Mouse (Mus musculus) neural tube, embryonic 12.5 days (tissue): Measurements from ENCODE around the gene Phka2. TPM values are rescaled to one million over a fixed set of nuclear protein-coding genes. Genes with fewer than 3 reads are reported as not detected.

Source experiments
- ATAC-seq: fragments of 200-750 bp; cut with Nextera tagmentation; 2 replicates; pipeline ENCODE4 v1.8.0; 2017; ENCODE audit warnings: low read depth, mild to moderate bottlenecking, moderate TSS enrichment, moderate library complexity; ENCODE audit not compliant: low FRiP score
- H3K27ac ChIP-seq: fragments of 300-500 bp; sonication (generic); 2 replicates; pipeline ENCODE4 v1.5.1; 2016
- H3K27me3 ChIP-seq: fragments of 300-500 bp; sonication (generic); replicated peaks from 2 replicates; pipeline ENCODE4 v1.6.1; 2016; ENCODE audit warnings: mild to moderate bottlenecking
- H3K36me3 ChIP-seq: fragments of 300-500 bp; sonication (generic); 2 replicates; pipeline ENCODE4 v1.6.1; 2016; ENCODE audit warnings: mild to moderate bottlenecking
- H3K4me1 ChIP-seq: fragments of 300-500 bp; sonication (generic); 2 replicates; pipeline ENCODE4 v1.6.1; 2016
- H3K4me2 ChIP-seq: fragments of 300-500 bp; sonication (generic); replicated peaks from 2 replicates; pipeline ENCODE4 v1.6.1; 2016; ENCODE audit warnings: mild to moderate bottlenecking
- H3K4me3 ChIP-seq: fragments of 300-500 bp; sonication (generic); 2 replicates; pipeline ENCODE4 v1.5.1; 2016
- H3K9ac ChIP-seq: fragments of 300-500 bp; sonication (generic); 2 replicates; pipeline ENCODE4 v1.6.1; 2016; ENCODE audit warnings: mild to moderate bottlenecking
- H3K9me3 ChIP-seq: fragments of 300-500 bp; sonication (generic); 2 replicates; pipeline ENCODE4 v1.6.1; 2016; ENCODE audit warnings: mild to moderate bottlenecking
- WGBS: fragments of 180-500 bp; shearing (Covaris S2); methylation state at CpG from one replicate; pipeline ENCODE4 v1.1.7; 2016; 5-methylcytosine and 5-hydroxymethylcytosine counted together
- polyA plus RNA-seq: library from polyadenylated mRNA; unstranded; fragments of >200 nt; fragmentation: Nextera tagmentation; extraction: Ambion mirVana; gene quantifications from 2 replicates; pipeline ENCODE4 v1.2.1, GENCODE M21; 2016

Phka2 gene
- polyA plus RNA-seq, 1 experiment from 2014 or later, result 17.9 TPM

- Histone ChIP-seq H3K27me3 (no peaks in the 10 kb centered on the region), H3K4me1 (no peaks in the 10 kb centered on the region), H3K9ac (no peak overlapping the region), H3K36me3 (no peaks in the 10 kb centered on the region), H3K4me3 (no peak overlapping the region), H3K4me2 (no peak overlapping the region), H3K27ac (no peak overlapping the region), H3K9me3 (no peaks in the 10 kb centered on the region)
- ATAC-seq, result no peak
- 77% methylated on average over 2 of the region's 2 CpGs for WGBS
Observed at GRCm38 (mm10) chrX:160542772-160543171, 40.8 kb downstream of the Phka2 start.

- Histone ChIP-seq H3K4me1 (no peaks in the 10 kb centered on the region), H3K4me3 (no peak overlapping the region), H3K36me3 (no peaks in the 10 kb centered on the region), H3K9me3 (no peaks in the 10 kb centered on the region), H3K9ac (no peak overlapping the region), H3K27ac (no peak overlapping the region), H3K27me3 (no peaks in the 10 kb centered on the region), H3K4me2 (no peak overlapping the region)
- WGBS, result 82% methylated on average over 1 of the region's 1 CpGs
- ATAC-seq, result no peak
Observed at GRCm38 (mm10) chrX:160548875-160549274, 46.9 kb downstream of the Phka2 start.

- no peak overlapping the region for H3K9ac ChIP-seq
- no peaks in the 10 kb centered on the region for H3K9me3 ChIP-seq
- H3K27me3 ChIP-seq, result no peaks in the 10 kb centered on the region
- H3K27ac ChIP-seq, result no peak overlapping the region
- no peak overlapping the region for H3K4me3 ChIP-seq
- no peak overlapping the region for H3K4me2 ChIP-seq
- no peaks in the 10 kb centered on the region for H3K4me1 ChIP-seq
- WGBS, result 55% methylated on average over 4 of the region's 4 CpGs
- ATAC-seq, result no peak
- H3K36me3 ChIP-seq, result no peaks in the 10 kb centered on the region
Observed at GRCm38 (mm10) chrX:160552066-160552465, 50.1 kb downstream of the Phka2 start.

- H3K9me3 ChIP-seq, result no peaks in the 10 kb centered on the region
- ATAC-seq, result peak; percentile 50; the same call in 1 of the 2 replicates
- H3K27ac ChIP-seq, result no peak overlapping the region
- no peaks in the 10 kb centered on the region for H3K27me3 ChIP-seq
- no peak overlapping the region for H3K4me2 ChIP-seq
- H3K4me1 ChIP-seq, result no peaks in the 10 kb centered on the region
- WGBS, result 73% methylated on average over 5 of the region's 5 CpGs
- H3K4me3 ChIP-seq, result no peak overlapping the region
- no peak overlapping the region for H3K9ac ChIP-seq
- H3K36me3 ChIP-seq, result peaks cover 1% of the 10 kb centered on the region; the same call in 1 of the 2 replicates
Observed at GRCm38 (mm10) chrX:160583589-160583988, 81.6 kb downstream of the Phka2 start.

GRCm38 (mm10) chrX:160584148-160584838 lies 82.3 kb downstream of the Phka2 start:
- Histone ChIP-seq H3K27me3 (no peaks in the 10 kb centered on the region), H3K27ac (no peak overlapping the region)
- 92% methylated on average over 4 of the region's 4 CpGs for WGBS

GRCm38 (mm10) chrX:160585110-160585509 lies 83.1 kb downstream of the Phka2 start:
- Histone ChIP-seq H3K9ac (no peak overlapping the region), H3K4me1 (no peaks in the 10 kb centered on the region), H3K4me2 (no peak overlapping the region), H3K27ac (no peak overlapping the region), H3K27me3 (no peaks in the 10 kb centered on the region), H3K9me3 (no peaks in the 10 kb centered on the region), H3K36me3 (no peaks in the 10 kb centered on the region), H3K4me3 (no peak overlapping the region)
- 57% methylated on average over 1 of the region's 1 CpGs for WGBS
- no peak for ATAC-seq

More at GRCm38 (mm10) chrX:160584148-160584838, 82.3 kb downstream of the Phka2 start:
- H3K36me3 ChIP-seq, result no peaks in the 10 kb centered on the region
- no peak overlapping the region for H3K4me2 ChIP-seq
- no peak overlapping the region for H3K4me3 ChIP-seq
- ATAC-seq, result no peak
- no peaks in the 10 kb centered on the region for H3K4me1 ChIP-seq
- H3K9ac ChIP-seq, result no peak overlapping the region
- H3K9me3 ChIP-seq, result no peaks in the 10 kb centered on the region

- Histone ChIP-seq H3K4me2 (no peak overlapping the region), H3K9me3 (no peaks in the 10 kb centered on the region), H3K27ac (no peak overlapping the region), H3K4me1 (no peaks in the 10 kb centered on the region), H3K4me3 (no peak overlapping the region), H3K27me3 (no peaks in the 10 kb centered on the region), H3K36me3 (no peaks in the 10 kb centered on the region), H3K9ac (no peak overlapping the region)
- 83% methylated on average over 4 of the region's 4 CpGs for WGBS
- no peak for ATAC-seq
Observed at GRCm38 (mm10) chrX:160588523-160588922, 86.6 kb downstream of the Phka2 start.

- H3K9me3 ChIP-seq, result no peaks in the 10 kb centered on the region
- H3K4me1 ChIP-seq, result no peaks in the 10 kb centered on the region
- H3K27me3 ChIP-seq, result no peaks in the 10 kb centered on the region
- 96% methylated on average over 7 of the region's 7 CpGs for WGBS
- H3K4me2 ChIP-seq, result no peak overlapping the region
- no peak for ATAC-seq
- H3K4me3 ChIP-seq, result no peak overlapping the region
- no peak overlapping the region for H3K9ac ChIP-seq
- H3K27ac ChIP-seq, result no peak overlapping the region
- H3K36me3 ChIP-seq, result no peaks in the 10 kb centered on the region
Observed at GRCm38 (mm10) chrX:160590147-160590546, 88.2 kb downstream of the Phka2 start.

- H3K9me3 ChIP-seq, result no peaks in the 10 kb centered on the region
- no peaks in the 10 kb centered on the region for H3K4me1 ChIP-seq
- no peak overlapping the region for H3K9ac ChIP-seq
- no peak overlapping the region for H3K27ac ChIP-seq
- H3K4me2 ChIP-seq, result no peak overlapping the region
- no peak overlapping the region for H3K4me3 ChIP-seq
- no peak for ATAC-seq
- WGBS, result 76% methylated on average over 6 of the region's 6 CpGs
- no peaks in the 10 kb centered on the region for H3K36me3 ChIP-seq
- no peaks in the 10 kb centered on the region for H3K27me3 ChIP-seq
Observed at GRCm38 (mm10) chrX:160592933-160593332, 91.0 kb downstream of the Phka2 start.

GRCm38 (mm10) chrX:160598055-160598454 lies 96.1 kb downstream of the Phka2 start:
- 0 out of 2 replicates have a peak, but pooled peaks cover 3% of the 10 kb centered on the region for H3K27me3 ChIP-seq
- no peaks in the 10 kb centered on the region for H3K9me3 ChIP-seq
- H3K4me3 ChIP-seq, result no peak overlapping the region
- WGBS, result 67% methylated on average over 2 of the region's 2 CpGs
- peaks cover 16% of the 10 kb centered on the region for H3K4me1 ChIP-seq
- H3K36me3 ChIP-seq, result no peaks in the 10 kb centered on the region
- H3K9ac ChIP-seq, result no peak overlapping the region
- no peak overlapping the region for H3K27ac ChIP-seq
- H3K4me2 ChIP-seq, result no peak overlapping the region
- ATAC-seq, result 0 out of 2 replicates have a peak, but pooled peaks have one; percentile 21

- Histone ChIP-seq H3K4me1 (peaks cover 16% of the 10 kb centered on the region), H3K9me3 (no peaks in the 10 kb centered on the region), H3K36me3 (no peaks in the 10 kb centered on the region), H3K27me3 (peaks cover 5% of the 10 kb centered on the region; the same call in 1 of the 2 replicates), H3K9ac (no peak overlapping the region), H3K4me3 (no peak overlapping the region), H3K4me2 (no peak overlapping the region), H3K27ac (peak overlapping the region; percentile 26; the same call in 1 of the 2 replicates)
- 56% methylated on average over 3 of the region's 3 CpGs for WGBS
- peak; percentile 88 for ATAC-seq
Observed at GRCm38 (mm10) chrX:160598562-160599458, 96.8 kb downstream of the Phka2 start.

- ATAC-seq, result no peak
- H3K27me3 ChIP-seq, result peaks cover 8% of the 10 kb centered on the region; the same call in 1 of the 2 replicates
- no peak overlapping the region for H3K4me2 ChIP-seq
- no peaks in the 10 kb centered on the region for H3K36me3 ChIP-seq
- H3K9me3 ChIP-seq, result no peaks in the 10 kb centered on the region
- H3K4me3 ChIP-seq, result no peak overlapping the region
- peaks cover 16% of the 10 kb centered on the region for H3K4me1 ChIP-seq
- no peak overlapping the region for H3K9ac ChIP-seq
- H3K27ac ChIP-seq, result no peak overlapping the region
- WGBS, result 60% methylated on average over 3 of the region's 3 CpGs
Observed at GRCm38 (mm10) chrX:160601053-160601452, 99.1 kb downstream of the Phka2 start.
